Mouse (Mus musculus) testis, adult 2 months (tissue): ENCODE measurements around the gene Rbfox1. TPM values are rescaled to one million over a fixed set of nuclear protein-coding genes. Genes with fewer than 3 reads are reported as not detected.

Experiments
- H3K27ac ChIP-seq: fragments of 200-500 bp; 2 replicates; pipeline ENCODE4 v1.5.1; 2012; ENCODE audit warnings: low read depth, low read length; ENCODE audit not compliant: control insufficient read depth, insufficient read depth
- H3K27me3 ChIP-seq: fragments of 200-500 bp; 2 replicates; pipeline ENCODE4 v1.6.1; 2012; ENCODE audit warnings: mild to moderate bottlenecking, low read length, moderate library complexity; ENCODE audit not compliant: control insufficient read depth, insufficient read depth
- H3K36me3 ChIP-seq: fragments of 200-500 bp; 2 replicates; pipeline ENCODE4 v1.6.1; 2012; ENCODE audit warnings: mild to moderate bottlenecking, low read length; ENCODE audit not compliant: control insufficient read depth, insufficient read depth
- H3K4me1 ChIP-seq: fragments of 200-500 bp; 2 replicates; pipeline ENCODE4 v1.6.1; 2012; ENCODE audit warnings: low read length; ENCODE audit not compliant: control insufficient read depth, insufficient read depth
- H3K4me3 ChIP-seq: fragments of 200-500 bp; 2 replicates; pipeline ENCODE4 v1.5.1; 2012; ENCODE audit warnings: low read depth, mild to moderate bottlenecking, low read length, moderate library complexity, mixed read lengths; ENCODE audit not compliant: control insufficient read depth
- CTCF ChIP-seq: fragments of 200-500 bp; IDR thresholded peaks from 2 replicates; pipeline ENCODE4 v1.5.1; 2012; ENCODE audit warnings: low read depth, mild to moderate bottlenecking, inconsistent platforms, low read length, moderate library complexity; ENCODE audit not compliant: control insufficient read depth, insufficient read depth, insufficient replicate concordance
- POLR2A ChIP-seq: fragments of 200-500 bp; IDR thresholded peaks from 2 replicates; pipeline ENCODE4 v1.6.1; 2012; ENCODE audit warnings: low read depth, mild to moderate bottlenecking, inconsistent platforms, low read length, moderate library complexity; ENCODE audit not compliant: control insufficient read depth
- polyA plus RNA-seq: library from polyadenylated mRNA; depleted of rRNA; stranded (reverse); fragments of >200 nt; gene quantifications from 2 replicates; pipeline ENCODE4 v1.2.3, GENCODE M21; 2012

Gene Rbfox1
- polyA plus RNA-seq, 1 experiment, result 0.23 TPM

- H3K27me3 ChIP-seq, result no peaks in the 10 kb centered on the region
- TF ChIP-seq CTCF, result no peak
- TF ChIP-seq POLR2A, result no peak
- H3K36me3 ChIP-seq, result no peaks in the 10 kb centered on the region
- no peak overlapping the region for H3K4me3 ChIP-seq
- H3K27ac ChIP-seq, result no peak overlapping the region
- no peaks in the 10 kb centered on the region for H3K4me1 ChIP-seq
Observed at GRCm38 (mm10) chr16:6155556-6155955, 270.4 kb downstream of the Rbfox1 start.

- TF ChIP-seq CTCF (no peak), POLR2A (no peak)
Observed at GRCm38 (mm10) chr16:6164476-6164875, 279.3 kb downstream of the Rbfox1 start.

GRCm38 (mm10) chr16:6169346-6169745 is 284.2 kb downstream of the Rbfox1 start:
- no peaks in the 10 kb centered on the region for H3K27me3 ChIP-seq

More at GRCm38 (mm10) chr16:6164476-6164875, 279.3 kb downstream of the Rbfox1 start:
- Histone ChIP-seq H3K36me3 (no peaks in the 10 kb centered on the region), H3K4me1 (no peaks in the 10 kb centered on the region), H3K27ac (no peak overlapping the region), H3K27me3 (no peaks in the 10 kb centered on the region), H3K4me3 (no peak overlapping the region)

DNA sequence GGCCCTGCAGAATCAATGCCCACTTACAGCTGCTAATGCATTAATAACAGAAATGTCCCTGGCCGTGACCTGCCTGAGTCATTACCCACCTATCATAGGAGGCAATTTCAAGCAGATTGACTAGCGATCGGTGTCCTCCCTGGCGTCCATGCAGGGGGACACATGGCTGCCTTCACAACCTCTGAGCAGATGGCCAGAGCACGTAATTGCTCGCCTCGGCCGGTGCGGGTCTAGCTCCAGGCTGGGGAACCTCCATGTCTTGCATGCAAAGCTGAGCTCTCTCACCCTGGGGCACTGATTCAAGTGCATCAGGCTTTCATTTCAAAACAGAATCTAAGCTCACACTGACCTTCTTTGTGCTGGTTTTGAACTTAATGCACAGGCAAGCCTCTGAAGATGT is 295.7 kb downstream of the Rbfox1 start:
- H3K27me3 ChIP-seq, result no peaks in the 10 kb centered on the region
- no peaks in the 10 kb centered on the region for H3K4me1 ChIP-seq
- H3K4me3 ChIP-seq, result no peak overlapping the region
- H3K27ac ChIP-seq, result no peak overlapping the region
- TF ChIP-seq POLR2A, result no peak
- no peak for TF ChIP-seq CTCF
- no peaks in the 10 kb centered on the region for H3K36me3 ChIP-seq

More at GRCm38 (mm10) chr16:6169346-6169745, 284.2 kb downstream of the Rbfox1 start:
- Histone ChIP-seq H3K36me3 (no peaks in the 10 kb centered on the region), H3K27ac (no peak overlapping the region), H3K4me1 (no peaks in the 10 kb centered on the region), H3K4me3 (no peak overlapping the region)
- TF ChIP-seq CTCF (no peak), POLR2A (no peak)

- H3K27me3 ChIP-seq, result no peaks in the 10 kb centered on the region
- TF ChIP-seq POLR2A (no peak), CTCF (no peak)
Observed at GRCm38 (mm10) chr16:6182329-6182728, 297.2 kb downstream of the Rbfox1 start.

GRCm38 (mm10) chr16:6192358-6192757 is 307.2 kb downstream of the Rbfox1 start:
- H3K27me3 ChIP-seq, result no peaks in the 10 kb centered on the region
- H3K27ac ChIP-seq, result no peak overlapping the region
- H3K36me3 ChIP-seq, result no peaks in the 10 kb centered on the region
- H3K4me1 ChIP-seq, result no peaks in the 10 kb centered on the region
- TF ChIP-seq POLR2A (no peak), CTCF (no peak)
- H3K4me3 ChIP-seq, result no peak overlapping the region

More at GRCm38 (mm10) chr16:6182329-6182728, 297.2 kb downstream of the Rbfox1 start:
- H3K27ac ChIP-seq, result no peak overlapping the region
- no peaks in the 10 kb centered on the region for H3K36me3 ChIP-seq
- H3K4me3 ChIP-seq, result no peak overlapping the region
- H3K4me1 ChIP-seq, result no peaks in the 10 kb centered on the region

DNA sequence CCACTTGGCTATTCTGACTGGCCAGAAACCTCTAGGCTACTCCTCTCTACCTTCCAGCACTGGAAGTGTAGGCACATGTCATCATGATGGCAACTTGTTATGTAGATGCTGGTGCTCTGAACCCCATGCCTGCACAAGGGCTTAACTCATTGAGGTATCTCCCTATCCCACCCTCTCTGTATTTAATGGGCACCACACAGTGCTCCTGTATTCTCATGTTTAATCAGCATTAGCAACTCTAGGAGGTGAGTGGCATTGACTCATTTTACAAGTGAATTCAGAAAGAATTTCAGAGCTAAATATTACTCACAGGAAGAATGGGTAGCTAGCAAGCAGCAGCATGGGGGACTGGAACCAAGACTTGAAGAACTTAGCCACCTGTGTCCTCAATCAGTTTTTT is 321.3 kb downstream of the Rbfox1 start:
- Histone ChIP-seq H3K27me3 (no peaks in the 10 kb centered on the region), H3K27ac (no peak overlapping the region), H3K36me3 (no peaks in the 10 kb centered on the region), H3K4me3 (no peak overlapping the region), H3K4me1 (no peaks in the 10 kb centered on the region)
- no peak for TF ChIP-seq POLR2A
- no peak for TF ChIP-seq CTCF

GRCm38 (mm10) chr16:6212916-6213315 is 327.8 kb downstream of the Rbfox1 start:
- no peaks in the 10 kb centered on the region for H3K27me3 ChIP-seq
- no peaks in the 10 kb centered on the region for H3K36me3 ChIP-seq
- no peak overlapping the region for H3K4me3 ChIP-seq
- no peak for TF ChIP-seq POLR2A
- no peak for TF ChIP-seq CTCF
- H3K27ac ChIP-seq, result no peak overlapping the region
- no peaks in the 10 kb centered on the region for H3K4me1 ChIP-seq
